Mouse (Mus musculus) testis, postnatal 14 days (tissue): ENCODE measurements around the gene Gnat2.

ENCODE experiments used
- DNase-seq: peaks from one replicate; pipeline ENCODE4 v3.0.0; 2021; ENCODE audit warnings: low spot score

The Gnat2 gene

DNA sequence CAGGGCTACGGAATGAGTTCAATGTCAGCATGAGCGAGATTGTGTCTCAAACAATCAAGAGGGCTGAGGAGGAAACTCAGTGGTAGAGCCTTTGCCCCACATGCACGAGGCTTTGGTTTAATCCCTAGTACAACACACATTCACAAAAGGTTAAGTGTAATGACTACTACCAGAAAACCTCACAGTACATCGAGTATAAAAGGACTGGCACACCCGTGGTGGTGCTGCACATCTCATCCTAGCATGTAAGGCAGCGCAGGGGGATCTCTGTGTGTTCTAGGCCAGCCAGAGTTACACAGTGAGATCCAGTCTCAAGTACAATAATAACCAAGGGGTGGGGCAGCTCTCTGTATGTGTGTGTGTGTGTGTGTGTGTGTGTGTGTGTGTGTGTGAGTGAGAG, 24.9 kb downstream of the Gnat2 start:
- no peak for DNase-seq

GRCm38 (mm10) chr3:108121101-108121500, 28.5 kb downstream of the Gnat2 start:
- DNase-seq: no peak

DNA sequence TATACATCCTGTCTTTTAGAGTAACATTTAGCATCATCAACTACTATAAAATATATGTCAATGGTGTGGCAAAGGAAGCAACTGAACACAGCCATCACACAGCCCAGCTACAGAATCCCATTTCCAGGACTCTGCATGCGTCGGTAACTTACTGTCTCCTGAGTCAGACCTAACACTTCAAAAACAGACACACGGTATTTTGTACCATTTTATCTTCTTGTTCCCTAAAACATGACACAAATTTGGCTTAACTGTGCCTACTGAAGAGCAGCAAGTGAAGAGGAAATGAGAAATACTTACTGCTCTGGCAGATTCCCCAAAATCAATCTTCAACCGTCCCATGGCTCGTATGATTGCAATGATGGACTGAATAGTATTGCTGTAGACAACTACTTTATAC, 30.7 kb downstream of the Gnat2 start:
- no peak for DNase-seq

GRCm38 (mm10) chr3:108124131-108124530, 31.5 kb downstream of the Gnat2 start:
- DNase-seq: no peak

GRCm38 (mm10) chr3:108126327-108126726, 33.7 kb downstream of the Gnat2 start:
- DNase-seq: no peak

DNA sequence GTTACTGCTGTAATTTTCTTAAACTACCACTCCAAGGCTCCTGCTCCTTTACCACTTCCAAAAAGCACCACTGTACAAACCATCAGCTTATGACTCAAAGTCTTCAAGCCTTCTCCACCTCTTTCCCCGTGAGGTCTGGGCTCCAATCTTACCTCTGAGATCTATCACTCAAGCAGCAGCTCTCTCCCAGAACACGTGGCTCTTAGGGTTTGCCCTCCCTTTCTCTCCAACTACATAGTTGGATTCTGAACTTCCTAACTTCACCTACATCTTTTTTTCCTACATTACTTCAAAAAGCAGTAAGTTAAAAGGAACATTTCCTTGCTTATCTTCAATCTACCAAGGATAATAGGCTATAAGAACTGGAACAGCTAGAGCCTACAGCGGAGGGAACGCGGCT, 35.9 kb downstream of the Gnat2 start:
- no peak for DNase-seq

DNA sequence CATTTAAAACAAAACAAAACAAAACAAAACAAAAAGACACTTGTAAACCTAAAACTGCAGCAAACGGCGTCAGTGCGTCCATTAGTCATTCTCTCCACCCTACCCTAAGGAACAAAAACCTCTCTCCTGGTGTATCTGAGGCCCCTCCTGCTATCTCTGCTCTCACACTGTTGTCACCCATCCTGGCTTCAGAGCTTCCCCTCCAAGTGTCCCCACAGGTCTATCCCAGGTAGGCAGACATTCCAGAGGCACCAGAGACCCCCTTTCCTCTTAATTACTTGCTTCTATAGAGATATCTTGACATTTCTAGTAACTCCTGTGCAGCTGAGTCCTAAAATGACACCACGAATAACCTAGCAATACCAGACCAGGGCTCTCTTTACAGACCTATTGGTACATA, 36.8 kb downstream of the Gnat2 start:
- no peak for DNase-seq

GRCm38 (mm10) chr3:108129804-108130203, 37.2 kb downstream of the Gnat2 start:
- DNase-seq: no peak

DNA sequence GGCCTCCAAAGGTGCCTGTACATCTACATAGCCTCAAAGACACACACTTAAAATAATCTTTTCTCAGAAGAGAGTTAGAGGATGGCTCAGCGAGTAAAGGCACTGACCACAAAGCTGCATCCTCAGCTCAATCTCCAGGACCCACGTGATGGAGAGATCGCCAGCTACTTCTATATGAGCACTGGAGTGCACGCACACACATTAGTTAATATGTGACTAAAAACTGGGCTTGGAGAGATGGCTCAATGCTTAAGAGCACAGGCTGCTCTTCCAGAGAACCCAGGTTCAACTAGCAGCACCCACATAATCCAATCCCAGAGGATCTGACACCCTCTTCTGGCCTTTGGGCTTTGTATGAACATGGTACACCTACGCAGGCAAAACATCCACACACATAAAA, 38.6 kb downstream of the Gnat2 start:
- no peak for DNase-seq

GRCm38 (mm10) chr3:108131821-108132220, 39.2 kb downstream of the Gnat2 start:
- no peak for DNase-seq

GRCm38 (mm10) chr3:108132484-108132883, 39.9 kb downstream of the Gnat2 start:
- no peak for DNase-seq

DNA sequence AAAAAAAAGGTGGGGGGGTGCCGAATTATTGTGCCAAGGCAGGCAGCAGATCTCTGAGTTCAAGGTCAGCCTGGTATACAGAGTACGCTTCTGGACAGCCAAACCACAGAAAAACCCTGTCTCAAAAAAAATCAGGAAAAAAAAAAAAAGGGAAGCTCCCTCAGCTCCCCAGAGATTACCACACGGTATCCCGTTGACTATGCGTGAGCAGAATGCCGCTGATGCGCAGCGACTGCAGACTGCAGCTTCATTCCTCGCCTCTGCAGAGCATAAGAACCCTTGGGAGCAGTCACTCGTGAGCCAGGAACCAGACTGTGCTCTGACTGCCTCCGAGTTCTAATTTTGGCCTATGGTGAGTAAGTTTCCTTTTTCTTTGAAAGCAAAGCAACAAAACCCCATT, 42.1 kb downstream of the Gnat2 start:
- no peak for DNase-seq

DNA sequence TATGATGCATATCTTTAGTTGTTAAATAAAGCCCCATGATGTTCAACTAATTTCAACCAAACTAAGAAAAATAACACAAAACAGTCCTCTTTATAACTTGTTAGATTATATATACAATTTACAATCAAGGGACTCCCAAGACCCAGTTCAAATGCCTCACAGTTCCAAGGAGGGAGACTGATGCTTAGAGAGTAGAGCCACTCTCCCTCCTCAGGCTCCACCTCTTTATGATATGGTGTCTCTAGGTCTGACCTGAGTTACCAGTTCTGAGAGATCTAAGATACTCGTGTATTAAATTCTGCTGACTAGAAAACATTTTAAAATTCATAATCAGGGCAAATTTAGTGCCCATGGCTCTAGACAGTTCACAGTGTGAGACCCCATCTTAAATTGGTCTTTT, 46.5 kb downstream of the Gnat2 start:
- no peak for DNase-seq

DNA sequence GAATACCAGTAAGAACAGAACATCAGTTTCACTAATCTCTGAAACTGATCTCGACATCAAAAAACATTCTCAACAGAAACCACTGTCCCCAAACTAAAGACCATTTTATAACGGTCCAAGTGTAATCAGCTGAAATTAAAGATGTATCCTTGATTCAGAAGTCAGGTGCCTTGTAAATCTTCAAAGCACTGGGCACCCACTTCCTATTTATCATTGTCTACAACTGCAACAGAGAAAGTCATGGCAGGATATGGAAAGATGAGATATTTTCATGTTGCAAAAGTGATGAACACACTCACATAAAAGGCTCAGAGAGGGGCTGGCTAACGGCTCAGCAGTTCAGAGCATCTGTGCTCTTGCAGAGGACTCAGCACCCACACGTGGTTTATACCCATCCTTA, 48.2 kb downstream of the Gnat2 start:
- no peak for DNase-seq

DNA sequence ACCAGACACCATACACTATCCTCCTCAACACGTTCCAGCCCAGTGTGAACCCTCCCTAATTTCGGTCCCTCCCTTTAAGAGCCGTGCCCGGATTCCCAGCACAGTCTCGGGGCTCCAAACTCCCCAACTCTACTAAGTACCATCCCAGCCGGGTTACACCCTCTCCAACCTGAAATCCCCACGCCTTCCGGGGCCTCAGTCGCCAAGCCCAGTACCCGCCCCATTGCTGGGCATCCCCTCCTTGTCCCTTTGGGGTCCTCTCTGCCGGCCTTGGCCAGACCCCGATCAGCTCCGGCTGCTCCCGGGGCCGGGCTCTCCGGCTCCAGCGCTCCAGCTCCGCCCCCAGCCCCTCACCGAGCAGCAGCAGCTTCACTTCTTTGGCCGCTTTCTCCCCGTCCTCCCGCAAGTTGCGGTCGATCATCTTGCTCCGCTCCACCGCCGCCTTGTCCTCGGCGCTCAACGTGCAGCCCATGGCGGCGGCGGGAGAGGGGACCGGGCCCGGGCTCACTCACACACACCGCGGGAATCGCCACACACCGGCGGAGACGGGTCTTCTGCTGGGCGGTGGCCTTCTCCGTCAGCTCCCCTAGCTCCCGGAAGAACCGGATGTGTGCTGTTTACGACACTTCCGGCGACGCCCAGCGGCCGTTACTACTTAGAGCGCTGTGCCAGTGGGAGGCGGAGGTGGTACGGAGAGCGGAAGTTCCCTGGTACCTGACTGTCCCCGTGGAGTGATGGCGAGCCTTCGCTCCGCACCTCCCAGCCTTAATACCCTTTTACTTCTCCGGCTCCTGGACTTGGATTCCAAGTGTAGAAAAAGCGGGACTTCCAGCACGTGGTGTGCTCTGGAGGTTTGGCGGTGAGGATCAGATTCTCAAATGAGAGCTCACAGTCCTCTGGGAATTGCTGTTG, 53.2 kb downstream of the Gnat2 start, which contains the start of gene Gnai3:
Gnai3 (minus strand) TSS at position 613 of the 912 bp plus-strand sequence.
- peak; percentile 91 for DNase-seq

DNA sequence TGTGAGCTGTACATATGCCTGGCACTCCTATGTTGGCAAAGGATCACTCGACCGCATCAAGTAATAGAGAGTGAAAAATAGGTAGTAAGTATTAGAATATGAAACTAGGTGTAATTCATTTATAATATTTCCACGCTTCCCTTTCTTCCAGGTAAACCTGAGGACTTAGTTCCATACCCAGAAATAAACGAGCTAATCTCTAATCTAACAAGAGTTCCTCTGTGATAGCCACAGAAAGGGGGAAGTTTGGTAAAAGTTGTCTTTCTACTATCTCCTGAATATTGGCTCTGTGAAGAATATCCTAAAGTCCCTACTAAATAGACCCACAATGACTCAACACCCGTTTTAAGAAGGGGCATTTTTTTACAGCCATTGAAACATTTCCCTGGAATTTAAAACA, 54.1 kb downstream of the Gnat2 start:
- DNase-seq: no peak

DNA sequence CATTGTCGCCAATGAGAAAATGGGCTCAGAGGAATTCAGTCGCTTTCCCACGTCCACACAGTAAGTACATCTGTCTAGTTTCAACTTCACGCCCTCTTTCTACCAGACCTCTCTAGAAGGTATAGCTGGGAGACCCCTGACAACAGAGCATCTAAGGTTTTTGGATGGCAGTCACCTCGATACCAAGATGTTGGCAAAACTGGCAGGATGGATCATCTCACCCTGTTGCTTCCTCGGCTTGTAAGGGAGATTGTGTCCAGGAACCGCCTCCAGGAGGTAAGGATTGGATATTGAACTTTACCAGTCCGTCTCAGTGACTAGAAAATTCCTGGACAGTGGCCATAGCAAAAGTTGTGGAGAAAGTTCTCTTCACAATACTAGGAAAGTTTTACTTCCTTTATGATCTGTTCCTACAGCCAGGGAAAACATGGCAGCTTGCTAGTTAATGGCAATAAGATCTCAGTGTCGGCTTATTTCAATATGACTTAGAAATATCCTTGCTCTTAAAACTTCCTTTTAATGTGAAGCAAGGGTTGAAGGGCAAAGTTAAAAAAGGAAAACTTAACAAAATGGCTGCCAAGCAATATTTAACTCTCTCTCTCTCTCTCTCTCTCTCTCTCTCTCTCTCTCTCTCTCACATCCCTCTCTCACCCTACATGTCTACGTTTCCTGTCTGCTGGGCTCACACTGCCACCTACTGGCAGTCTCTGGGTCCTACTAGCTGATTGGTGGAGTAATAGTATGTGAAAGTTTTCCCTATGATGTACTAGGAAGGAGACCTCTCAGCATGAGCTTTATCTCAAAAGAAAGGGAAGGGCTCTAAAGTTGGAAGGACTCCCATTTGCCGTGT, 55.0 kb downstream of the Gnat2 start:
- peak; percentile 73 for DNase-seq
